Mouse (Mus musculus) olfactory bulb, adult 2 months (tissue): Measurements from ENCODE around the gene Pou2f2. TPM values are rescaled to one million over a fixed set of nuclear protein-coding genes. Genes with fewer than 3 reads are reported as not detected.
A peak's percentile ranks its signal among the peaks of the same experiment; 100 is the strongest.

ENCODE experiments used
- H3K27ac ChIP-seq: fragments of 200-500 bp; 2 replicates; pipeline ENCODE4 v1.5.1; 2012; ENCODE audit warnings: low read depth, low read length; ENCODE audit not compliant: insufficient read depth
- H3K4me1 ChIP-seq: fragments of 200-500 bp; 2 replicates; pipeline ENCODE4 v1.6.1; 2012; ENCODE audit warnings: low read length; ENCODE audit not compliant: control insufficient read depth, insufficient read depth
- H3K4me3 ChIP-seq: fragments of 200-500 bp; 2 replicates; pipeline ENCODE4 v1.5.1; 2012; ENCODE audit warnings: mild to moderate bottlenecking, low read depth, low read length, moderate library complexity; ENCODE audit not compliant: insufficient read depth
- CTCF ChIP-seq: fragments of 200-500 bp; IDR thresholded peaks from 2 replicates; pipeline ENCODE4 v1.5.1; 2012; ENCODE audit warnings: low read depth, mild to moderate bottlenecking, low read length, moderate library complexity; ENCODE audit not compliant: insufficient read depth
- POLR2A ChIP-seq: fragments of 200-500 bp; IDR thresholded peaks from 2 replicates; pipeline ENCODE4 v1.6.1; 2012; ENCODE audit warnings: mild to moderate bottlenecking, low read depth, low read length, moderate library complexity; ENCODE audit not compliant: insufficient read depth
- WGBS: fragments of 180-500 bp; shearing (Covaris S2); methylation state at CpG from one replicate; pipeline ENCODE4 v1.1.7; 2018; 5-methylcytosine and 5-hydroxymethylcytosine counted together
- polyA plus RNA-seq: library from polyadenylated mRNA; stranded (reverse); fragments of >200 nt; gene quantifications from 2 replicates; pipeline ENCODE4 v1.2.4, GENCODE M21; 2012; ENCODE audit warnings: low replicate concordance; ENCODE audit not compliant: missing spikeins, insufficient read depth, insufficient read length

The Pou2f2 gene
- polyA plus RNA-seq, 1 experiment: not detected

DNA sequence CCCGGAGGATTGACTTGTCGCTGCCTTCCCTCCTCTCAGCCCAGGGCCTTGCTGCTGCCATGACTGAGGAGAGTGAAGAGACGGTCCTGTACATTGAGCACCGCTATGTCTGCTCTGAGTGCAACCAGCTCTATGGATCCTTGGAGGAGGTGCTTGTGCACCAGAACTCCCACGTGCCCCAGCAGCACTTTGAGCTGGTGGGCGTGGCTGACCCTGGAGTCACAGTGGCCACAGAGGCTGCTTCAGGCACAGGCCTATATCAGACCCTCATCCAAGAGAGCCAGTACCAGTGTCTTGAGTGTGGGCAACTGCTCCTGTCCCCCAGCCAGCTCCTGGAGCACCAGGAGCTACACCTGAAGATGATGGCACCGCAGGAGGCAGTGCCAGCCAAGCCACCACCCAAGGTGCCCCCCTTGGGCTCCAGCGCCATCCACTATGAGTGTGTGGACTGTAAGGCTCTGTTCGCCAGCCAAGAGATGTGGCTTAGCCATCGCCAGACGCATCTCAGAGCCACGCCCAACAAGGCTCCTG lies 100.0 kb downstream of the Pou2f2 start:
- 73% methylated on average over 12 of the region's 12 CpGs for WGBS
- TF ChIP-seq CTCF (no peak), POLR2A (no peak)
- no peak overlapping the region for H3K4me3 ChIP-seq
- peaks cover 20% of the 10 kb centered on the region for H3K4me1 ChIP-seq
- no peak overlapping the region for H3K27ac ChIP-seq

DNA sequence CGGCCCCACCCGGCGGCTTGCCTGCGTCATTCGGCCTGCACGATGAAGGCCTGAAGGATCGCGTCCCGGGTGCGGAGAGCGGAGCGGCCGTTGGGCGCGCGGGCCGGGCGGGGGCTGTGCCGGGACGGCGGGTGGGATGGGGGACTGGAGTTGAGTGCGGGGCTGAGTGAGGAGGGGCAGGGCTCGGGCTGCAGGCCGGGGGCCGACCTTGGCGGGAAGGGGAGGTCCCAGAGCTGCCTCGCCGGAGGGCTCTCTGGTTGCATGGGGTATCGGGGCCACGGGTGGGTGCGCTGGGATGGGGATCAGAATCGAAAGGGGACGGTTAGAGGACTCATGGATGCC lies 102.1 kb downstream of the Pou2f2 start:
- H3K4me1 ChIP-seq: peaks cover 32% of the 10 kb centered on the region
- TF ChIP-seq POLR2A (no peak), CTCF (no peak)
- H3K4me3 ChIP-seq: peak overlapping the region; percentile 88
- WGBS: 1% methylated on average over 33 of the region's 33 CpGs
- H3K27ac ChIP-seq: peak overlapping the region; percentile 56; the same call in 1 of the 2 replicates

DNA sequence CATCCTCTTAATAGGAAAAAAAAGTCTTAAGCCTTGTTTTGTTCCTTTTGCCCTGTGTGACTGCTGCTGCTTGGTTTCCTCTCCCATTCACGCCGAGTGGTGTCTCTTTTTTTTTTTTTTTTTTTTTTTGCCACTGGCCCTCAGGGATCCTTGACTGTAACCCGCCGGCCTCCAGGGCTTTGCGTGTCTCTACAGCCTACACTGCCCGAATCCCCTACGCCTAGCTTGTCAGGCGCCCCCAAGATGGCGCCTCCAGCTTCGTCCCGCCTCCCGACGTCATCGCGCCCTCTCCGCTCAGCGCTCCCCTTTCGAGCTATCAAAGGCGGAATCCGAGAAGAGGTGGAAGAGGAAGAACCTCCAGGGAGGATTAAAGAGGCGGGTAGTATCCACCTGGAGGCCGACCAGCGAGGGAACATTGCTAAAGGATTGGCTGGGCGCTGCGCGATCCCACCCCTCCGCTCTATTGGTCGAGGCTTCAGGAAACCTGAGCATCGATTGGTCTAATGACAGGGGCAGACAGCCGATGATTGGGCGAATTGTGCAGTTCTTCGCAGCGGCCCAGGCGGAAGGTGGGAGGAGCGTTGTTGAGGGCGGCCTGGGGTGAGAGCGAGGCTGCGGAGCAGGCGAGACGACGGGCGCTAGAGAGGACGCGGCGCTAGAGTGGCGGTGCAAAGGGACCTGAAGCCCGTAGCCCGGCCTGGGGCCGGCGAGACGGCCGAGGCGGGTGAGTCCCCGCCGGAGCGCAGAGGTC lies 102.7 kb downstream of the Pou2f2 start:
- H3K4me1 ChIP-seq: peaks cover 30% of the 10 kb centered on the region
- peak overlapping the region; percentile 96 for H3K27ac ChIP-seq
- H3K4me3 ChIP-seq: peak overlapping the region; percentile 88
- under 1% methylated on average over 56 of the region's 56 CpGs for WGBS
- no peak; the same call in 1 of the 2 replicates for TF ChIP-seq CTCF
- peak; percentile 65 for TF ChIP-seq POLR2A

DNA sequence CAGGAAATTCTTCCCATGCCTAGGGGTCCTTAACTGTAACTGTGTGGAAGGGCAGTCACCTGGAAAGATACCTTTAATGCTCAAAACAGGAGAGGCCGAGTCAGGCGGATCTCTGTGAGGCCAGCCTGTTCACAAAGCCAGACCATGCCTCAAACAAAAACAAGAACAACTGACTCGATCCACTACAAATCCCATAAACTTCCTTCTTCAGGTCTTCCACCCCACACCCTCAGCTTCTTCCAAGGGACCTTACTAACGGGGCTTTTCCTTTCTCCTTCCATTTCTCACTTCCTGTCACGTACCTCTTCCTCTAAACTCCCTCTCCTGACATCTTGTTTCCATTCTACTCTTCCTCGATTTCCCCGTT lies 103.2 kb downstream of the Pou2f2 start:
- TF ChIP-seq POLR2A (no peak), CTCF (no peak)
- peaks cover 30% of the 10 kb centered on the region for H3K4me1 ChIP-seq

DNA sequence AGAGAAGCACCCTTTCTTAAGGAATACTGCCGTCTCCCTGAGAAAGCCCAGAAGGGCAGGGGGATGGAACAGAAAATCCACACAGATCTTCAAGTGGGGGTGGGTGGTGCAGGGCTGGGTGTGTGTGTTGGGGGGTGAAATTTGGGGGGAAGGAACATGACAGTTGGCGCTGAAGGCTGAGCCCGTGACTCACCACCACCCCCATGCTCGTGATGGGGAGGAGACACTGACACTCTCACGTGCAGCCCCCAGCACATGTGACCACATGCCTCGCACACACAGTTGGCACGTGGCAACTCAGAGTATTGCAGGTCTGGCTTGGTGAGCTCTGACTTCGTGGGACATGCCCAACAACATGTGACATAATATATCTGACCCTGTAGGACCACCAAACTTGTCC lies 105.6 kb downstream of the Pou2f2 start:
- H3K27ac ChIP-seq: peak overlapping the region; percentile 91
- H3K4me1 ChIP-seq: peaks cover 35% of the 10 kb centered on the region
- H3K4me3 ChIP-seq: no peak overlapping the region
- WGBS: 25% methylated on average over 8 of the region's 8 CpGs
- no peak for TF ChIP-seq POLR2A
- no peak for TF ChIP-seq CTCF

More for the DNA sequence above, 103.2 kb downstream of the Pou2f2 start:
- Histone ChIP-seq H3K4me3 (peak overlapping the region; percentile 49), H3K27ac (peak overlapping the region; percentile 96)
- WGBS: 14% methylated on average over 7 of the region's 7 CpGs

DNA sequence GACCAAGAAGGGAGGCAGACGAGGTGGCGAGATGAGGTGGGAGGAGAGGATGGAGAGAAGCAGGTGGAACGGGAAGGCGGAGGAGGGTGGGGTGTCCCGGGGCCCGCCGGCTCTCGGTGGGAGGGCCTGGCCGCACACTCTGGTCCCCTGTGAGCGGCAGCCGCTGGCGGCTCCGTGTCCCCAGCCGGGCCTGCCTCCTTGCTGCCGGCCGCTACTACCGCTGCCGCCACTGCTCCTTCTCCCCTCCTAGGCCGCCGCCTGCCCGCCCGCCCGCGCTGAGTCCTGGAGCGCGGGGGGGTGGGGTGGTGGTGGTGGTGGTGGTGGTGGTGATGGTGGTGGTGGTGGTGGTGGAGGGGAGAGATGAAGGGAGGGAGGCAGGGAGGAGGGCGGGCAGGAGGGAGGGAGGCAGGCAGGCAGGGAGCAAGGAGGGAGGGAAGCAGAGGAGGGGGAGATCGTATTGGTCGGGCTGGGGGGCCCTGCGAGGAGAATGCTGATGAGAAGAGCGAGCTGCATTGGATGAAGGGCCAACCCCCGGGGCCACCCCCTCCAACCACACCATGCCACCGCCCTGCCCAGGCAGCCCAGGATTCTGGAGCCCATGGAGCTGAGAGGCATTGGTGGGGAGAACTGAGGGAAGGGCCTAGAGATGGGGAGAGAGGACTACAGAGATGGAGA lies 106.7 kb downstream of the Pou2f2 start:
- WGBS: under 1% methylated on average over 24 of the region's 33 CpGs
- TF ChIP-seq POLR2A: no peak
- TF ChIP-seq CTCF: no peak
- Histone ChIP-seq H3K27ac (peak overlapping the region; percentile 95), H3K4me1 (peaks cover 43% of the 10 kb centered on the region), H3K4me3 (peak overlapping the region; percentile 91)

DNA sequence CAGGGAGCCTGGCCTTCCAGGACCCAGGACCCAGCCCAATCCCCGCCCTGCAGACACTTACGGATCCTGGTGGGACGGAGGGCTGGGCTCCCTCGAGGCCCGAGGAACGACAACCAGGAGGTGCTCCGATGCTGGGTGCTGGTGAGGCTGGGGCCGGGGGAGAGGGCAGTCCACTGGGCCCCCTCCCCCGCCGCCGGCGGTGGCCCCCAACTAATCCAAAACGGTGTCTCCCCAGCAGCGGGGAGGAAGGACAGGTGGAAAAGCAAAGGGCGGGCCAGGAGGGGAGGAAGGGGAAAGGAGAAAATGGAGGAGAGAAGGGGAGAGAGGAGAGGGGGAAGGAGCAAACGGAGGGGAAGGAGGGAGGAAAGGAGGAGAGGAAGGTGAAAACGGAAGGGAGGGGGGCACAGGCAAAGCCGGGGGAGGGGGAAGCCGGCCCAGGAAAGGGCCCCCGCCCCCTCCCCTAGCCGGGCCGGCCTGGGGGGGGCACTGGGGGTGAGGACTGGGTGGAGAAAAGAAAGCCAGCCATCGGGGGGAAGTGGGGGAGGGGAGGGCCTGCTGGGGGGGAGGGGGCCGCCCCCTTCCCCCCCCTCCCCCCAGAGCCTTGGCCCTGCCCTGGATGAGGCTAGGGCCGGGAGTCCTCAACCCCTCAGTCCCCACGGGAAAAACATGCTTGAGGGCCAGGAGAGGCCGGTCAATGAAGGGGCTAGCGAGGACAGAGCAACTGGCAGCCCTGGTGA lies 107.4 kb downstream of the Pou2f2 start, which contains the start of the genes Grik5 and Zfp574:
Gene Grik5 (minus strand): TSS at position 368 of the 737 bp plus-strand sequence.
Gene Zfp574 (plus strand): TSS at position 589 of the 737 bp plus-strand sequence.
- Histone ChIP-seq H3K4me1 (peaks cover 48% of the 10 kb centered on the region), H3K4me3 (peak within 1 kb of the TSS; percentile 91), H3K27ac (peak within 1 kb of the TSS; percentile 95)
- WGBS: 1% methylated on average over 27 of the region's 28 CpGs
- no peak for TF ChIP-seq POLR2A
- no peak for TF ChIP-seq CTCF

DNA sequence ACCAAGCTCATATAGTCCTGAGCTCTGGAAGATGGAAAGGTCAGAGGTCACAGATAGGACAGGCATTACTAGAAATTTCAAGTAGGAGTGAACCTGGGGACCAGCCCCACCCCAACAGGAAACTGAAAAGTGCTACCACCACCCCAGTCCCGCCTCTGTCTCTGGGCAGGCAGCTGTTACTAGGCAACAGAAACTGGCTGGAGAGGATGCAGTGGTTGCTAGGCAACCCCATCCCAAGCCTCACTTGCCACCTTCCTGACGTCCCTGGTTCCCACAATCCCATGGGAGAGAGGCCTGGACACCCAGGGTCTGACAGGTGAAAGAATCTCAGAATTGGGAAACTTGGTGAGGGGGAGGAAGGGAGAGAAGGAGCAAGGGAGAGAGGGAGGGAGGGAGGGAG lies 110.8 kb downstream of the Pou2f2 start:
- Histone ChIP-seq H3K27ac (peak overlapping the region; percentile 59), H3K4me1 (peaks cover 49% of the 10 kb centered on the region), H3K4me3 (peak overlapping the region; percentile 32)
- WGBS: 14% methylated on average over 2 of the region's 2 CpGs
- no peak for TF ChIP-seq POLR2A
- TF ChIP-seq CTCF: no peak
